Mouse (Mus musculus): ENCODE measurements around the gene Mfsd5.

DNA sequence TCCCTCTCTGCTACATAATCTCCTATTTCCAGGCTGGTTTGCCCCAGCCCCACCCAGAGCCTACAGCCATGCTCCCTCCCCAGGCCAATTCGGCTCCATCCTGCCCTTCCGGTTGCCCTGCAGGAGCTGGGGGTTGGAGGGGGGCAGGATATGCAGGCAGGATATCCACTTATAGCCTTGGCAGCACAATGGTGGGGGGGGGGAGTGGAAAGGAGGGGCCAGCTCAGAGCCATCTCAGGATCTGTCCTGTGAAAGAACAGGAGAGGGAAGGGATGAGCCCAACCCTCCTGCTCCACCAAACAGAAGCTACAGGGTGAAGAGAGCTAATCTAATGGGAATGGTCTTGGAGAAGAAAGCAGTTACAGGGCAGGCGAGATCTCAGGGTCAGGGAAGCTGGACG, 38.6 kb upstream of the Mfsd5 start:
- no peak for TF ChIP-seq GATA1 (IDR thresholded peaks at IDR 0.05; ENCODE audit: low read length)
- no peak for TF ChIP-seq TAL1 (IDR thresholded peaks at IDR 0.05; ENCODE audit: low read length)

All from erythroblast, embryonic 14.5 days (primary cell).